Mouse (Mus musculus): Measurements from ENCODE around the gene Heatr9. TPM values are rescaled to one million over a fixed set of nuclear protein-coding genes. Genes with fewer than 3 reads are reported as not detected.

The Heatr9 gene
- polyA plus RNA-seq (2017; shearing (Covaris generic)), result not detected

DNA sequence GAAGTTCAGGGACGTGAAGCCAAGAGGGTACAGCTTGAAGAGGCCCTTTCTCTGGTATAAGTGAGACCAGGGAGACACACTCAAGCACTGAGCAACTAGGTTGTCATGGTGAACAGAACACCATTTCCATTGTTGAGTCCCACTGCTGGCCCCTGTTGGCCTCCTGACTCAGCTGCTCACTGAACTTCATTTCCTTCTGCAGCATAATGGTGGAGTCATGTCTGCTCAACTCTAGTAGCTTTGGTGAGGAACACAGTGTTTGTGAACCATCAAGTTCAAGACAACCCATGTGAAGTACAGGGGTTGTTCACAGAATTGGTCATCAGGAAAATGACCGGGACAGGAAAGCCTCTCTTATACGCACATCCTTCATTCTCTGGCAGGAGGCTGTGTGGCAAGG, at the start of gene Heatr9:
TSS of gene Heatr9 (minus strand) at position 101 of the 400 bp plus-strand sequence.

DNA sequence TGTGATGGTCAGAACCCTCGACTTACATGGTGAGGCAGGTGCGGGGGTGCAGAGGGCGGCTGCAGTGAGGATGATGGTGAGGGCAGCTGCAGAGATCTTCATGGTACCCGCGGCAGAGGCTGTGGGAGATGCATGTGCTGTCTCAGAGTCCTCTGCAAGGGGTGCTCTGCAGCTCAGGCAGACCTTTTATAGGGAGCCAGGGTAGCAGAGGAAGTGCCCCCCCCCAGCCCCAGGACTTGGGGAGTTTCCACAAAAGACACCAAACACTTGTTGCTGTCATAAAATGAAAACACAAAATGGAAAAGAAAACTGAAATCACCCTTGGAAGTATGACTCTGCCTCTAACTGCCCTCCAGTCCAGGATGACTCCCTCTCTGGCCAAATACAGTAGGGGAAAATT, 8.4 kb upstream of the Heatr9 start, which contains the start of gene Ccl5:
TSS of gene Ccl5 (minus strand) at position 159 of the 400 bp plus-strand sequence.

GRCm38 (mm10) chr11:83472324-83473234, 49.4 kb downstream of the Heatr9 start, which contains the start of gene Taf15:
TSS of gene Taf15 (plus strand) at chr11:83473086.

DNA sequence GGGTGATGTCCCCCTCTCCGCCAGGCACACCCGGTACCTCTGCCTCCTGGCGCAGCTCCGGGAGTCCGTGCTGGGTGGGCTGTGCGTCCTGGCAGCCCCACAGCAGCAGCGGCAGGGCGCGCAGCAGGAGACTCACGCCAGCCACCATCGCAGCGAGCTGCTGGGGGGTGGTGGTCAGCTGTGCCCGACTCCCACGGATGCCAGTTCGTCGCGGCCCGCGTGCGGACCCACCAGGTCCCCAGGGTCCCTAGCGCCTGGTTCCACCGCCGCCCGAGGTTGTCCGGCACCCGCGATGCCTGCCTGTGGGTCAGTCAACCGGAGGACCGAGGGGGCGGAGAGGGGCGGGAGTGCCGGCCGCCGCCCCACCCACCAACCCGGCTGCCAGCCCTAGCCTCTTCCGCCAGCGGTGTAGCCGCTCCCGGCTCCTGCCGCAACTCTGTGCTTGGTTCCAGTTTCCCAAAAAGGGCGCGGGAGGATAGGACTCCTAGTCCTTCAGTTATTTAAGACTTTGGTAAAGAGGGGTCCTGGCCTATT, 59.2 kb downstream of the Heatr9 start, which contains the start of gene Mmp28:
TSS of gene Mmp28 (minus strand) at position 361 of the 534 bp plus-strand sequence.

Other genes starting within 250 kb of the Heatr9 start
- gene Slfn14, start 235.4 kb downstream of the Heatr9 start, polyA plus RNA-seq (2017; shearing (Covaris generic)), result not detected
- 58.3 TPM for gene Ap2b1, start 223.2 kb downstream of the Heatr9 start, polyA plus RNA-seq (2017; shearing (Covaris generic))
- gene Pex12, start 219.6 kb downstream of the Heatr9 start, polyA plus RNA-seq (2017; shearing (Covaris generic)), result 19.4 TPM
- gene Rasl10b, start 113.0 kb downstream of the Heatr9 start, polyA plus RNA-seq (2017; shearing (Covaris generic)), result not detected
- not detected for gene Gas2l2, start 92.7 kb downstream of the Heatr9 start, polyA plus RNA-seq (2017; shearing (Covaris generic))
- gene 1700020L24Rik, start 84.5 kb downstream of the Heatr9 start, polyA plus RNA-seq (2017; shearing (Covaris generic)), result 1.5 TPM
- gene Mmp28, start 59.1 kb downstream of the Heatr9 start, polyA plus RNA-seq (2017; shearing (Covaris generic)), result not detected
- 22.7 TPM for gene Taf15, start 49.1 kb downstream of the Heatr9 start, polyA plus RNA-seq (2017; shearing (Covaris generic))
- 101 TPM for gene Ccl5, start 8.3 kb upstream of the Heatr9 start, polyA plus RNA-seq (2017; shearing (Covaris generic))
- not detected for gene Ccl9, start 56.5 kb upstream of the Heatr9 start, polyA plus RNA-seq (2017; shearing (Covaris generic))
- 0.61 TPM for gene Ccl6, start 70.9 kb upstream of the Heatr9 start, polyA plus RNA-seq (2017; shearing (Covaris generic))
- 0.60 TPM for gene Rpl9-ps1, start 123.4 kb upstream of the Heatr9 start, polyA plus RNA-seq (2017; shearing (Covaris generic))
- gene Ccl3, start 127.2 kb upstream of the Heatr9 start, polyA plus RNA-seq (2017; shearing (Covaris generic)), result 0.37 TPM
- 2.7 TPM for gene Ccl4, start 140.4 kb upstream of the Heatr9 start, polyA plus RNA-seq (2017; shearing (Covaris generic))
- not detected for gene Wfdc17, start 181.8 kb upstream of the Heatr9 start, polyA plus RNA-seq (2017; shearing (Covaris generic))
- not detected for gene Wfdc18, start 186.8 kb upstream of the Heatr9 start, polyA plus RNA-seq (2017; shearing (Covaris generic))
- not detected for gene Wfdc21, start 224.8 kb upstream of the Heatr9 start, polyA plus RNA-seq (2017; shearing (Covaris generic))
- 41.2 TPM for gene Heatr6, start 231.5 kb upstream of the Heatr9 start, polyA plus RNA-seq (2017; shearing (Covaris generic))